Mouse (Mus musculus) MEL (cell line): ENCODE results near the gene Ggt7. TPM values are rescaled to one million over a fixed set of nuclear protein-coding genes. Genes with fewer than 3 reads are reported as not detected.

ENCODE experiments used
- DNase-seq: peaks from one replicate; pipeline ENCODE4 v3.0.0; 2011; ENCODE audit warnings: low read depth, low spot score
- H3K27ac ChIP-seq: 2 replicates; pipeline ENCODE4 v1.5.1; 2012; ENCODE audit warnings: low read depth, mild to moderate bottlenecking, control low read depth, low read length, moderate library complexity; ENCODE audit not compliant: control insufficient read depth
- H3K27me3 ChIP-seq, 2 experiments: fragments of 150-350 bp in 1 of 2; sonication (generic) in 1 of 2; 2 replicates each; pipeline ENCODE4 v1.6.1; 2012; ENCODE audit warnings: low read length in 2 of 2, mild to moderate bottlenecking in 2 of 2, improper control_type of control experiment in 1 of 2, moderate library complexity in 1 of 2; ENCODE audit not compliant: insufficient read depth in 2 of 2, control insufficient read depth in 1 of 2
- H3K36me3 ChIP-seq, 2 experiments: 2 replicates each; pipeline ENCODE4 v1.6.1; 2012 to 2014; ENCODE audit warnings: low read length in 2 of 2, improper control_type of control experiment in 1 of 2, inconsistent platforms in 1 of 2, mild to moderate bottlenecking in 1 of 2; ENCODE audit not compliant: insufficient read depth in 2 of 2, control insufficient read depth in 1 of 2
- H3K4me1 ChIP-seq, 2 experiments: fragments of 150-350 bp in 1 of 2; sonication (generic) in 1 of 2; 2 replicates each; pipeline ENCODE4 v1.6.1; 2012; ENCODE audit warnings: low read length in 2 of 2, improper control_type of control experiment in 1 of 2, mild to moderate bottlenecking in 1 of 2; ENCODE audit not compliant: insufficient read depth in 2 of 2, control insufficient read depth in 1 of 2
- H3K4me3 ChIP-seq, 2 experiments: fragments of 150-350 bp in 1 of 2; sonication (generic) in 1 of 2; 2 replicates each; pipeline ENCODE4 v1.5.1; 2012; ENCODE audit warnings: low read depth in 2 of 2, low read length in 2 of 2, mild to moderate bottlenecking in 2 of 2, moderate library complexity in 2 of 2, control low read depth in 1 of 2, improper control_type of control experiment in 1 of 2; ENCODE audit not compliant: control insufficient read depth in 1 of 2, insufficient read depth in 1 of 2
- H3K79me2 ChIP-seq: 2 replicates; pipeline ENCODE4 v1.6.1; 2012; ENCODE audit warnings: mild to moderate bottlenecking, low read length, moderate library complexity; ENCODE audit not compliant: control insufficient read depth, poor library complexity, insufficient read depth
- H3K9ac ChIP-seq: 2 replicates; pipeline ENCODE4 v1.6.1; 2012; ENCODE audit warnings: low read depth, mild to moderate bottlenecking, control low read depth, low read length, moderate library complexity; ENCODE audit not compliant: control insufficient read depth, poor library complexity, severe bottlenecking
- H3K9me3 ChIP-seq: fragments of 150-350 bp; sonication (generic); replicated peaks from 2 replicates; pipeline ENCODE4 v1.6.1; 2012; ENCODE audit warnings: mild to moderate bottlenecking, low read length, improper control_type of control experiment, moderate library complexity; ENCODE audit not compliant: insufficient read depth
- BHLHE40 ChIP-seq: IDR thresholded peaks from 2 replicates; pipeline ENCODE4 v1.6.1; 2012; ENCODE audit warnings: low read depth, mild to moderate bottlenecking, inconsistent platforms, low read length, improper control_type of control experiment, borderline replicate concordance
- CHD1 ChIP-seq: IDR thresholded peaks from 2 replicates; pipeline ENCODE4 v1.6.1; 2012; ENCODE audit warnings: low read depth, mild to moderate bottlenecking, inconsistent platforms, low read length, improper control_type of control experiment
- EP300 ChIP-seq, 2 experiments: IDR thresholded peaks; 2 replicates each; pipeline ENCODE4 v1.6.1; 2011; ENCODE audit warnings: improper control_type of control experiment in 2 of 2, low read length in 2 of 2, low read depth in 1 of 2, mild to moderate bottlenecking in 1 of 2
- ETS1 ChIP-seq: IDR thresholded peaks from 2 replicates; pipeline ENCODE4 v1.6.1; 2012; ENCODE audit warnings: low read depth, mild to moderate bottlenecking, inconsistent platforms, low read length, improper control_type of control experiment, moderate library complexity
- MAX ChIP-seq: IDR thresholded peaks from 2 replicates; pipeline ENCODE4 v1.6.1; 2011; ENCODE audit warnings: low read length, improper control_type of control experiment
- MXI1 ChIP-seq: IDR thresholded peaks from 2 replicates; pipeline ENCODE4 v1.6.1; 2011; ENCODE audit warnings: mild to moderate bottlenecking, low read depth, low read length, improper control_type of control experiment
- MYB ChIP-seq: IDR thresholded peaks from 2 replicates; pipeline ENCODE4 v1.6.1; 2011; ENCODE audit warnings: mild to moderate bottlenecking, low read depth, low read length, improper control_type of control experiment
- NELFE ChIP-seq: IDR thresholded peaks from 2 replicates; pipeline ENCODE4 v1.6.1; 2011; ENCODE audit warnings: low read depth, low read length, improper control_type of control experiment
- RAD21 ChIP-seq: IDR thresholded peaks from 2 replicates; pipeline ENCODE4 v1.6.1; 2011; ENCODE audit warnings: mild to moderate bottlenecking, low read depth, low read length, improper control_type of control experiment
- TAL1 ChIP-seq: IDR thresholded peaks from 2 replicates; pipeline ENCODE4 v1.6.1; 2012; ENCODE audit warnings: mild to moderate bottlenecking, inconsistent platforms, low read length, moderate library complexity, mixed read lengths
- TBP ChIP-seq: IDR thresholded peaks from 2 replicates; pipeline ENCODE4 v1.8.0; 2011; ENCODE audit warnings: low read depth, low read length, improper control_type of control experiment
- USF1 ChIP-seq: IDR thresholded peaks from 2 replicates; pipeline ENCODE4 v1.6.1; 2014; ENCODE audit warnings: low read depth, mild to moderate bottlenecking, inconsistent platforms, low read length, improper control_type of control experiment, moderate library complexity
- ZC3H11A ChIP-seq: IDR thresholded peaks from 2 replicates; pipeline ENCODE4 v1.6.1; 2012; ENCODE audit warnings: low read depth, mild to moderate bottlenecking, inconsistent platforms, low read length, improper control_type of control experiment
- ZKSCAN1 ChIP-seq: IDR thresholded peaks from 2 replicates; pipeline ENCODE4 v1.6.1; 2012; ENCODE audit warnings: low read depth, mild to moderate bottlenecking, inconsistent platforms, low read length, improper control_type of control experiment, moderate library complexity
- ZMIZ1 ChIP-seq: IDR thresholded peaks from 2 replicates; pipeline ENCODE4 v1.6.1; 2012; ENCODE audit warnings: low read depth, mild to moderate bottlenecking, inconsistent platforms, low read length, improper control_type of control experiment, moderate library complexity
- polyA plus RNA-seq, 2 experiments: library from polyadenylated mRNA; stranded (reverse) in 1 of 2; unstranded in 1 of 2; fragments of >175 nt in 1 of 2; fragments of >200 nt in 1 of 2; gene quantifications; 2 replicates each; pipeline versions ENCODE4 v1.2.1 to v1.2.4; 2012; ENCODE audit warnings: low replicate concordance in 2 of 2, low read depth in 1 of 2; ENCODE audit not compliant: insufficient read length in 2 of 2, insufficient read depth in 1 of 2, missing spikeins in 1 of 2
- total RNA-seq: library from RNA; depleted of rRNA; stranded (reverse); fragments of 300-350 nt; gene quantifications from 2 replicates; pipeline ENCODE4 v1.2.3, GENCODE M21; 2012

Gene Ggt7
- total and polyA plus RNA-seq, 3 experiments = 1.8 to 2.1 TPM; not detected in 1

- Histone ChIP-seq H3K9ac (peak overlapping the region; percentile 69; the same call in 1 of the 2 replicates), H3K4me3 (no peak overlapping the region), H3K27me3 (no peaks in the 10 kb centered on the region), H3K4me1 (peaks cover 20% of the 10 kb centered on the region in 2 experiments), H3K79me2 (no peaks in the 10 kb centered on the region), H3K27ac (peak overlapping the region; percentile 95; the same call in 1 of the 2 replicates), H3K9me3 (no peaks in the 10 kb centered on the region), H3K36me3 (peaks cover 0 to 20% of the 10 kb centered on the region in 2 experiments; a peak in 2 of 4 replicates)
- TF ChIP-seq CHD1 = 0 out of 2 replicates have a peak, but pooled peaks have one; percentile 59
- no peak for TF ChIP-seq MAX
- DNase-seq = no peak
Observed at GRCm38 (mm10) chr2:155552336-155552735, 34.3 kb upstream of the Ggt7 start.

- DNase-seq = no peak
- Histone ChIP-seq H3K27me3 (no peaks in the 10 kb centered on the region), H3K4me1 (peaks cover 0 to 1% of the 10 kb centered on the region in 2 experiments; a peak in 1 of 4 replicates), H3K36me3 (0 out of 4 replicates have a peak, but pooled peaks cover 0 to 2% of the 10 kb centered on the region in 2 experiments), H3K27ac (no peak overlapping the region), H3K79me2 (no peaks in the 10 kb centered on the region), H3K4me3 (no peak overlapping the region), H3K9me3 (no peaks in the 10 kb centered on the region), H3K9ac (no peak overlapping the region)
- no peak for TF ChIP-seq ZMIZ1
- no peak for TF ChIP-seq TBP
- no peak for TF ChIP-seq ZC3H11A
Observed at GRCm38 (mm10) chr2:155546955-155547354, 28.9 kb upstream of the Ggt7 start.

GRCm38 (mm10) chr2:155540822-155541458, 22.9 kb upstream of the Ggt7 start:
- H3K36me3 ChIP-seq = peaks cover 0 to 19% of the 10 kb centered on the region in 2 experiments; a peak in 2 of 4 replicates
- no peak overlapping the region for H3K9ac ChIP-seq
- no peak overlapping the region for H3K4me3 ChIP-seq
- no peaks in the 10 kb centered on the region for H3K79me2 ChIP-seq
- H3K27ac ChIP-seq = no peak overlapping the region
- no peak for DNase-seq
- no peaks in the 10 kb centered on the region for H3K27me3 ChIP-seq
- H3K4me1 ChIP-seq = peaks cover 7 to 14% of the 10 kb centered on the region in 2 experiments
- TF ChIP-seq BHLHE40 = no peak
- no peak for TF ChIP-seq EP300 (IDR thresholded peaks at IDR 0.05; ENCODE audit: low read depth in 1 of 2, low read length in 2 of 2)
- TF ChIP-seq ETS1 = no peak
- TF ChIP-seq MYB = no peak
- TF ChIP-seq MXI1 = no peak
- TF ChIP-seq USF1 = no peak
- no peak for TF ChIP-seq TAL1
- TF ChIP-seq NELFE = no peak
- TF ChIP-seq MAX = no peak
- no peak for TF ChIP-seq CHD1
- TF ChIP-seq RAD21 = no peak
- TF ChIP-seq ZMIZ1 = no peak
- no peak for TF ChIP-seq ZKSCAN1
- H3K9me3 ChIP-seq = no peaks in the 10 kb centered on the region
